ENCODE assay signal across 23 mouse cellular contexts in the genomic region with DNA sequence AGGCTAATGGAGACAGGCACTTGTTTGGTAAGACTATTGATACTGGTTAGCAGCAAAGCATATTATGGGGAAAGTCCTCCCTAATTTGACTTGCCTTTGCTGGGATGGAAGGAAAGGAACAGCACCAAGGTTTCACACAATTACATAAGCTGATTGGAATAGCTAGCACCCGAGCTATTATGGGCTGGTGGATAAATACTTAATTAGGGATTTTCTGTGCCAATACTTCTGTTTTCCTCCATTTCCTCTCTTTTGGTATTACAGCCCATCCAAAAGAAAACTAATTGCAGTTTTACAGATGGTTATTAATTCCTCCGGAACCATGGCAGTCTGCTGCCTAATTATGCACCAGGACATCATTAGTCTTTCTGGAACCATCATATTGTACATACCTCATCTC. TPM values are rescaled to one million over a fixed set of nuclear protein-coding genes. Genes with fewer than 3 reads are reported as not detected.
"Had no signal": no experiment of that assay in that cellular context is flagged by ENCODE, and none has a peak within 500 bp of the region (broad histone marks: within the 10 kb centered on the region; RNA-seq: fewer than 3 reads in every experiment).

No protein-coding gene starts in this region.

- H3K4me1 ChIP-seq: midbrain, embryonic 10.5 days; midbrain, embryonic 12.5 days; neural tube, embryonic 13.5 days; neural tube, embryonic 15.5 days had no signal

- H3K27ac ChIP-seq: midbrain, embryonic 10.5 days; midbrain, embryonic 12.5 days; neural tube, embryonic 13.5 days; neural tube, embryonic 15.5 days had no signal

- H3K9ac ChIP-seq: lung, embryonic 14.5 days; midbrain, embryonic 12.5 days; neural tube, embryonic 13.5 days; neural tube, embryonic 15.5 days had no signal

- H3K9me3 ChIP-seq: midbrain, embryonic 10.5 days; midbrain, embryonic 12.5 days; neural tube, embryonic 13.5 days; neural tube, embryonic 15.5 days had no signal

- H3K27me3 ChIP-seq: midbrain, embryonic 12.5 days; neural tube, embryonic 13.5 days; neural tube, embryonic 15.5 days had no signal

- H3K4me3 ChIP-seq: midbrain, embryonic 10.5 days; midbrain, embryonic 12.5 days; myocyte; neural tube, embryonic 13.5 days; neural tube, embryonic 15.5 days had no signal

- H3K36me3 ChIP-seq: midbrain, embryonic 10.5 days; midbrain, embryonic 12.5 days; neural tube, embryonic 13.5 days; neural tube, embryonic 15.5 days had no signal

- DNase-seq: lung, embryonic 14.5 days; lung, postnatal 10 days; lung, postnatal 4 days; midbrain, embryonic 14.5 days; retina, postnatal 1 day; right cerebral cortex, adult 18-20 months; right cerebral cortex, postnatal 25 days; right cerebral cortex, postnatal 4 days; spleen, adult 18-20 months; thymus, adult 18-20 months; thymus, postnatal 14 days; thymus, postnatal 36 days had no signal

- ATAC-seq: midbrain, embryonic 16.5 days had no signal

- H3K4me2 ChIP-seq: lung, embryonic 14.5 days; midbrain, embryonic 12.5 days; neural tube, embryonic 13.5 days; neural tube, embryonic 15.5 days had no signal

RNA-seq across cellular contexts. Expression of gene Nrip3, which starts 17.8 kb away (rescaled TPM):
- total RNA-seq: megakaryocyte-erythroid progenitor cell, adult 5-6 weeks had no signal

RNA-seq across cellular contexts. Expression of gene Ascl3, which starts 32.5 kb away (rescaled TPM):
- total RNA-seq: megakaryocyte-erythroid progenitor cell, adult 5-6 weeks had no signal
- polyA plus RNA-seq: lung, embryonic 14.5 days; midbrain, embryonic 10.5 days; midbrain, embryonic 12.5 days; midbrain, embryonic 14.5 days; neural tube, embryonic 11.5 days; stomach, embryonic 14.5 days had no signal

RNA-seq across cellular contexts. Expression of gene BC051019, which starts 40.4 kb away (rescaled TPM):
- total RNA-seq: megakaryocyte, adult 5-6 weeks; megakaryocyte-erythroid progenitor cell, adult 5-6 weeks had no signal
- polyA plus RNA-seq: lung, embryonic 14.5 days; midbrain, embryonic 12.5 days; midbrain, embryonic 14.5 days; neural tube, embryonic 15.5 days; small intestine, adult 2 months had no signal
